Mouse (Mus musculus) CH12.LX (cell line): ENCODE results near the gene Cldn20.

Experiments used
- CTCF ChIP-seq, 2 experiments: IDR thresholded peaks in 1 of 2; conservative IDR thresholded peaks in 1 of 2; 2 replicates each; pipeline ENCODE4 v1.5.1; 2011 to 2012; ENCODE audit warnings: low read depth in 2 of 2, low read length in 2 of 2, improper control_type of control experiment in 1 of 2, inconsistent platforms in 1 of 2, mild to moderate bottlenecking in 1 of 2, moderate library complexity in 1 of 2
- MXI1 ChIP-seq: IDR thresholded peaks from 2 replicates; pipeline ENCODE4 v1.6.1; 2011; ENCODE audit warnings: mild to moderate bottlenecking, low read depth, low read length, improper control_type of control experiment
- NRF1 ChIP-seq: IDR thresholded peaks from 2 replicates; pipeline ENCODE4 v1.6.1; 2014; ENCODE audit warnings: low read depth, mild to moderate bottlenecking, inconsistent platforms, low read length, improper control_type of control experiment, moderate library complexity
- POLR2A ChIP-seq: IDR thresholded peaks from 2 replicates; pipeline ENCODE4 v1.6.1; 2011; ENCODE audit warnings: low read depth, mild to moderate bottlenecking, improper control_type of control experiment, low read length
- RCOR1 ChIP-seq: conservative IDR thresholded peaks from 2 replicates; pipeline ENCODE4 v1.6.1; 2012; ENCODE audit warnings: low read depth, mild to moderate bottlenecking, inconsistent platforms, low read length, improper control_type of control experiment
- TBP ChIP-seq: conservative IDR thresholded peaks from 2 replicates; pipeline ENCODE4 v1.6.1; 2011; ENCODE audit warnings: low read depth, low read length, improper control_type of control experiment
- UBTF ChIP-seq: IDR thresholded peaks from 2 replicates; pipeline ENCODE4 v1.6.1; 2012; ENCODE audit warnings: low read depth, mild to moderate bottlenecking, inconsistent platforms, low read length, improper control_type of control experiment, moderate library complexity
- ZMIZ1 ChIP-seq: IDR thresholded peaks from 2 replicates; pipeline ENCODE4 v1.6.1; 2012; ENCODE audit warnings: low read depth, mild to moderate bottlenecking, inconsistent platforms, low read length, improper control_type of control experiment

GRCm38 (mm10) chr17:3500076-3500475 lies 32.3 kb upstream of the Cldn20 start:
- TF ChIP-seq ZMIZ1 (no peak), NRF1 (no peak), UBTF (no peak), RCOR1 (no peak), TBP (no peak), CTCF (conservative IDR thresholded peaks at IDR 0.05 in 1 of 2, IDR thresholded peaks at IDR 0.05 in 1 of 2; ENCODE audit: low read depth in 2 of 2, low read length in 2 of 2) (no peak), MXI1 (no peak), POLR2A (no peak)
